Mouse (Mus musculus) ES-Bruce4 (cell line): ENCODE data around the gene Fam50a.

Experiments used
- CTCF ChIP-seq: IDR thresholded peaks from one replicate; pipeline ENCODE4 v1.8.1; 2011; ENCODE audit warnings: low read depth, low read length
- EP300 ChIP-seq: IDR thresholded peaks from 2 replicates; pipeline ENCODE4 v1.6.1; 2011; ENCODE audit warnings: low read depth, low read length; ENCODE audit not compliant: insufficient read depth
- POLR2A ChIP-seq: IDR thresholded peaks from one replicate; pipeline ENCODE4 v1.8.1; 2011; ENCODE audit warnings: low read length; ENCODE audit not compliant: insufficient read depth

GRCm38 (mm10) chrX:74359171-74359570 lies 46.3 kb downstream of the Fam50a start:
- TF ChIP-seq EP300 (no peak), CTCF (no peak), POLR2A (no peak)
